Mouse (Mus musculus) embryonic fibroblast, embryonic 13.5 days (primary cell): Measurements from ENCODE around the gene Gm20388. TPM values are rescaled to one million over a fixed set of nuclear protein-coding genes. Genes with fewer than 3 reads are reported as not detected.
A peak's percentile ranks its signal among the peaks of the same experiment; 100 is the strongest.

ENCODE experiments used
- H3K27ac ChIP-seq: 2 replicates; pipeline ENCODE4 v1.5.1; 2012; ENCODE audit warnings: low read length, control low read depth, inconsistent platforms; ENCODE audit not compliant: insufficient read depth
- H3K4me1 ChIP-seq: 2 replicates; pipeline ENCODE4 v1.6.1; 2011; ENCODE audit warnings: low read length; ENCODE audit not compliant: control insufficient read depth, insufficient read depth
- H3K4me3 ChIP-seq: 2 replicates; pipeline ENCODE4 v1.5.1; 2011; ENCODE audit warnings: mild to moderate bottlenecking, control low read depth, low read length; ENCODE audit not compliant: insufficient read depth
- CTCF ChIP-seq: IDR thresholded peaks from 2 replicates; pipeline ENCODE4 v1.5.1; 2011; ENCODE audit warnings: mild to moderate bottlenecking, control low read depth, low read length, moderate library complexity, borderline replicate concordance; ENCODE audit not compliant: insufficient read depth
- POLR2A ChIP-seq: IDR thresholded peaks from 2 replicates; pipeline ENCODE4 v1.6.1; 2011; ENCODE audit warnings: low read depth, mild to moderate bottlenecking, control low read depth, low read length, moderate library complexity
- polyA plus RNA-seq: library from polyadenylated mRNA; stranded (reverse); fragments of >200 nt; gene quantifications from 2 replicates; pipeline ENCODE4 v1.2.4, GENCODE M21; 2011; ENCODE audit warnings: low read depth; ENCODE audit not compliant: missing spikeins, insufficient read length

Gene Gm20388
- polyA plus RNA-seq, 1 experiment: 82.8 TPM

GRCm38 (mm10) chr8:120966557-120966956 lies 1055.9 kb downstream of the Gm20388 start:
- Histone ChIP-seq H3K27ac (peak overlapping the region; percentile 50), H3K4me3 (no peak overlapping the region), H3K4me1 (peaks cover 1% of the 10 kb centered on the region; the same call in 1 of the 2 replicates)
- no peak for TF ChIP-seq CTCF

DNA sequence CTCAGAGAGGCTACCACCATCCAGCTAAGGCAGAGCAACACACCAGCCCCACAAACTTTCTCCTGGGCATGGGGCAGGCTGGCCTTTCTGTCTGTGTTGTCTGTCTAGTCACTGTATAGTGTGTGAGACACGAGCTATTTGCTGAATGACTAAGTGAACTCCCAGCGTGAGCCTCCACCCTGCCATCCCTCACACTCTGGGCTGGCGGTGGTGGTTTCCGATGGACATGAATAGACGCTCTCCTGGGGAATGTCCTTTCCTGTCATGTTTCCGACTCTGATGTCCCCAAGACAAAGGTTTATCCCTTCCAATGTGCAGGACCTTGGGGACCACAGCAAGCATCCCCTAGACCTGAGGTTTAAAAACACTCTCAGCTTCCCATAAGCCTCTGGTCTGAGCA lies 1057.7 kb downstream of the Gm20388 start:
- Histone ChIP-seq H3K4me3 (no peak overlapping the region), H3K4me1 (peaks cover 4% of the 10 kb centered on the region; the same call in 1 of the 2 replicates), H3K27ac (peak overlapping the region; percentile 51; the same call in 1 of the 2 replicates)
- TF ChIP-seq POLR2A: no peak
- no peak for TF ChIP-seq CTCF

- TF ChIP-seq POLR2A: no peak
- peak; percentile 49; the same call in 1 of the 2 replicates for TF ChIP-seq CTCF
These were observed 1059.7 kb downstream of the Gm20388 start for GRCm38 (mm10) chr8:120970346-120970745.

GRCm38 (mm10) chr8:120971691-120972469 lies 1061.2 kb downstream of the Gm20388 start:
- Histone ChIP-seq H3K4me3 (no peak overlapping the region), H3K4me1 (peaks cover 4% of the 10 kb centered on the region; the same call in 1 of the 2 replicates), H3K27ac (peak overlapping the region; percentile 35; the same call in 1 of the 2 replicates)
- TF ChIP-seq POLR2A (no peak), CTCF (no peak)

More at GRCm38 (mm10) chr8:120970346-120970745, 1059.7 kb downstream of the Gm20388 start:
- Histone ChIP-seq H3K27ac (no peak overlapping the region), H3K4me3 (no peak overlapping the region), H3K4me1 (peaks cover 4% of the 10 kb centered on the region; the same call in 1 of the 2 replicates)

DNA sequence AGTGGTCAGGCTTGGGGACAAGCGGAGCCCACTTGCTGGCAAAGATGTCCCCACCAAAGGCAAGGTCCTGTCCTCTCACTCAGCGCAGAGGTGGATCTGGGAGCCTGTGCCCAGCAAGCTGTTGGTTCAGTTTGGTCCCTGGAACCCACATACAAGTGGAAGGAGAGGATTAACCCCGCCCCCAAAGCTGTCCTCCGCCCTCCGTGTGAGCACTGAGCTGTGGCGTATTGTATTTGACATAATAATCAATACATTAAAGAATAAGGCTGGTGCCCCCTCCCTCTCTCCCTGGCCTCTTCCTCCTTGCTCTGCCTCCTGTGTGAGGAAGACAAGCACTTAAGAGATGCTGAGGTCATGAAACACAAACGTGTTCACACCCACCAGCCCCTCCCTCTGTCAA lies 1062.4 kb downstream of the Gm20388 start:
- TF ChIP-seq POLR2A (no peak), CTCF (no peak)
- Histone ChIP-seq H3K4me3 (no peak overlapping the region), H3K4me1 (peaks cover 4% of the 10 kb centered on the region; the same call in 1 of the 2 replicates), H3K27ac (no peak overlapping the region)

DNA sequence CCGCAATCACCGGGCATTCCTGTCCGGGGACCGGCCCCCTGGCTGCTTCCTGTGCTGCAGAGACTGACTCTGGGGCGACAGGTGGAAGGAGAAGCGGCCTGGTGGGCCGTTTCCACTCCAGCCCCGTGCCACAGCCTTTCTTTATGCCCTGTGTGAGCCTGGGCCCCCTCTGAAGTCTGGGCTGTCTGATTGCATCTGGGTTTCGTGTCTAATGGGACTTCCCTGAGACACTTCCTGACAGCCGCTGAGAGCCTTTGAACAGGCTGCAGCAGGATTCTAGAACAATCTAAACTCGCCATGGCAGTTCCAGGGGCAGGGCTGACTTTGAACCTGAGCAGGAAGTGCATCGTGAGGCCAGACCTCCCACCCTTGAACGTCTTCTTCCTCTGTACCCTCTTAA lies 1066.5 kb downstream of the Gm20388 start:
- no peak overlapping the region for H3K4me3 ChIP-seq
- H3K27ac ChIP-seq: no peak overlapping the region
- no peak for TF ChIP-seq CTCF
- no peak for TF ChIP-seq POLR2A
- H3K4me1 ChIP-seq: no peaks in the 10 kb centered on the region

- no peak overlapping the region for H3K27ac ChIP-seq
- H3K4me3 ChIP-seq: no peak overlapping the region
- TF ChIP-seq POLR2A: no peak
- TF ChIP-seq CTCF: no peak
- H3K4me1 ChIP-seq: no peaks in the 10 kb centered on the region
These were observed 1068.6 kb downstream of the Gm20388 start for GRCm38 (mm10) chr8:120979210-120979609.

GRCm38 (mm10) chr8:120980948-120981347 lies 1070.3 kb downstream of the Gm20388 start:
- H3K4me3 ChIP-seq: no peak overlapping the region
- no peak for TF ChIP-seq CTCF
- no peak for TF ChIP-seq POLR2A
- H3K4me1 ChIP-seq: no peaks in the 10 kb centered on the region
- no peak overlapping the region for H3K27ac ChIP-seq

DNA sequence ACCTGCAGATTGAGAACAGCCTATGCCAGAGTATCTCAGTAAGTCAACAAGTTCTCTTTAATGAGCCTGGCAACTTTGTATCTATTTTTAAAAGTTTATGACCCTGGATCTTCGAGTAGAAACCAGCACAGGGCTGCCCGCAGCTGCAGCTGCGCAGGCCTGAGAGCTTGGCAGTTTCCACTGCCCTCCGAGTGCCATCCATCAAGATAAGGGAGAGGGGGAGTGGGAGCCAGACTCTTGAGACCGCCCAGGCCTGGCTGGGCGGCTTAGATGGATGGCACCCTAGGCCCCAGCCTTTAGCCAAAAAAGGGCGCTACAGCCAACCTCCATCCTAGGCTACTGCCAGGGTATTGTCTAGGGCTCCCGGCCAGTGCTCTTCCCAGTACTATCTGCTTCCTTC lies 1074.2 kb downstream of the Gm20388 start:
- Histone ChIP-seq H3K4me3 (no peak overlapping the region), H3K4me1 (no peaks in the 10 kb centered on the region), H3K27ac (no peak overlapping the region)
- TF ChIP-seq POLR2A (no peak), CTCF (no peak)

DNA sequence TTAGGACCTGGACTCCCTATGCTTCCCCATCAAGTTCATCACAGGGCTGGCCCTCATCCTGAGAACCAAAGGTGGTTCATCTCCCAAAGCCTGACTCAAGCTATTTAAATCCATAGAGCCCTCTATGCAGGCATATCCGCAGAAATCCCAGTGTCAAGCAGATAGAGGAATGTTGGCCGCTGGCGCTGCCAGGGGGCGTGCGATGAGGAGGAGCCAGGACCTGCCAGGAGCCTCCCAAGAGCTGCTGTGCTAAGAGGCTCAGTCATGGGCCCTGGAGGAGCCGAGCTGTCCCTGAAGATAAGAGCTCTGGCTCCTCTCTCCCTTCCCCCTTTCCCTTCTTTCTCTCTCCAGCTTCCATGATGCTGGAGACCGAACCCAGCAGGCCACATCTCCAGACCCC lies 1075.4 kb downstream of the Gm20388 start:
- no peaks in the 10 kb centered on the region for H3K4me1 ChIP-seq
- no peak overlapping the region for H3K27ac ChIP-seq
- H3K4me3 ChIP-seq: no peak overlapping the region
- TF ChIP-seq POLR2A: no peak
- TF ChIP-seq CTCF: no peak

DNA sequence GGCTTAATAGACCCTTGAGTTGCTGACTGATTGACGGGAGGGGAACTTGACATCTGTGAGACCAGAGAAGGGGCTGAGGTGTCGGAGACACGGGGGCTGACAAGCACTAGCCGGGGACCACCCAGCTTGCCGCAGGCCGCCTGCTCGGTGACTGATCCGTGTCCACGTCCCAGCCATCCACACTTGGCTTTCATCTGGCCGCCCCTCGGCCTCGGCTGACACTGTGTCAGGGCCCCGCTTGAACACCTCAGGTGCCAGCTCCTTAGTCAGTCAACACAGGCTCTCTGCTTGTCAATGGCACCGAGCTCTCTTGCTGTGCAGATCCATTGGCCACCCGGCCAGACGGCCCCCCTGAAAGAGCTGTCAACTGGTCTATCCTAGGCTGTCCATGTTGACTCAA lies 1083.1 kb downstream of the Gm20388 start:
- Histone ChIP-seq H3K27ac (no peak overlapping the region), H3K4me3 (no peak overlapping the region), H3K4me1 (no peaks in the 10 kb centered on the region)
- no peak for TF ChIP-seq CTCF
- no peak for TF ChIP-seq POLR2A
